Mouse (Mus musculus) layer of hippocampus, adult 9-10 months (tissue): ENCODE measurements around the gene Slc41a1.
"Not testable (repeated sequence)": the region's sequence is repeated elsewhere in the genome, so short reads cannot be mapped to it uniquely, and the experiment has no call there.

Experiments
- DNase-seq: peaks from one replicate; pipeline ENCODE4 v3.0.0; 2022; ENCODE audit warnings: low spot score

The Slc41a1 gene

GRCm38 (mm10) chr1:131827207-131827786, at the start of gene Slc41a1:
TSS of gene Slc41a1 (plus strand) at chr1:131827493.
- DNase-seq: no peak

GRCm38 (mm10) chr1:131794591-131794990, 32.7 kb upstream of the Slc41a1 start:
- DNase-seq: no peak

- DNase-seq: no peak
Observed at GRCm38 (mm10) chr1:131795171-131795570, 32.1 kb upstream of the Slc41a1 start.

DNA sequence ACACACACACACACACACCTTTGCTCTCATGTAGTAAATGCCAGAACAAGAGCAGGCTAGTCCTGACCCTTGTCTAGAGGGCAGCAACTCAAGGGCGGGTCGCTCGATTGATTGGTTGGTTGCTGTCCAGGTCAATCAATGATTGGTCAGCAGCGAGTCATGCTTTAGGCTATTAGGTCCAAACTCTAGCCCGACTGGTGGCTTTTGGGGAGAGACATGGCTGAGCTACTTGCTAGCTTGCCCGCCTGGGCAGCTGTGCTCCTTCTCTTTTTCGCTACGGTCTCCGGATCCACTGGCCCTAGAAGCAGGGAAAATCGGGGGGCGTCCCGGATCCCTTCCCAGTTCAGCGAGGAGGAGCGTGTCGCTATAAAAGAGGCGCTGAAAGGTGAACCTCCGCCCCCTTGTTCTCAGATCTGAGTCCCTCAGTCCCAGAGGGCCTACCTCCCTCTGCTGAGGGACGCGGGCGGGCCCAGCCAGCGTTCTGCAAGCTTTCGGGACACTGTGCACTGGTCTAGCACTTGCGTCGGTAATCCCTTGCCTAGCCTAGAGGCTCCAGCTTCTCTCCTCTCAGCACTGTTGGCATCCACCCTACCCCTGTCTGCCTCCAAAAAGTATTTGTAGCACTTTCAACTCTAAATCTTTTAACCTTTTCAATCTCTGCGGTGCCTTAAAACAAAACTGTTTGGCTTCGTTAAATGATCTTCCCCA, 29.9 kb upstream of the Slc41a1 start, which contains the start of gene Pm20d1:
TSS of gene Pm20d1 (plus strand) at position 180 of the 708 bp plus-strand sequence.
- no peak for DNase-seq

- DNase-seq: no peak
Observed at GRCm38 (mm10) chr1:131800001-131800400, 27.3 kb upstream of the Slc41a1 start.

DNA sequence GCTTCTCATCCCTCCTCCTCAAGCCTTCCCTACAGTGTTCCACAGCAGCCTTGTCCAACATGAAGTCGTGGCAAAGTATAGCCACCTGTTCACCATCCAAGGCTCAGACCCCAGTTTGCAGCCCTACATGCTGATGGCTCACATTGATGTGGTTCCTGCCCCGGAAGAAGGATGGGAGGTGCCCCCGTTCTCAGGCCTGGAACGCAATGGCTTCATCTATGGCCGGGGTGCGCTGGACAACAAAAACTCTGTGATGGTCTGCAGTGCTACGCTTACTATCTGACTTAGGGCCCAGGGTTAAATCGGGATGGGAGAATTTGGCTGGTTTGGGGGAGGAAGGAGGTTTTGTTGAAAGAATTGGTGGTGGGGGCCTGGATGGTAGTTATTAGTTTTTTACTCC, 26.2 kb upstream of the Slc41a1 start:
- DNase-seq: no peak

GRCm38 (mm10) chr1:131802652-131803051, 24.6 kb upstream of the Slc41a1 start:
- DNase-seq: no peak

GRCm38 (mm10) chr1:131804166-131804565, 23.1 kb upstream of the Slc41a1 start:
- DNase-seq: no peak

- no peak for DNase-seq
Observed at GRCm38 (mm10) chr1:131808986-131809385, 18.3 kb upstream of the Slc41a1 start.

DNA sequence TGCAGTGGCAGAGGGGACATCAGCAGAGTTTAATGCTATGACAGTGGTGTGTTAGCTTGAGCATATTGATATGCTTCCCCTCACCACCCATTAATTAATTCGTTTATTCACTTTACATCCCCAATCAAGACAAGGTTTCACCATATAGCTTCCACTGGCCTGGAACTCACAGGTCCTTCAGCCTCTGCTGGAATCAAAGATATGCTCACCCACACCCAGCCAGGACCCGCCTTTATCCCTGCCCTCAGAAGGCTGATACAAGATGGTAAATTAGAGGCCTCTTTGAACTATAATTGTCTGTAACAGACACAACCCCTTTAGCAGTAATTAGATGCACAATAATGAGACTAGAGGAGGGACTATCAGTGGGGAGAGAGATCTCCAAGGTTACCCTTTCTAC, 17.6 kb upstream of the Slc41a1 start:
- no peak for DNase-seq

GRCm38 (mm10) chr1:131811393-131811792, 15.9 kb upstream of the Slc41a1 start:
- no peak for DNase-seq

- no peak for DNase-seq
Observed at GRCm38 (mm10) chr1:131812006-131812405, 15.3 kb upstream of the Slc41a1 start.

GRCm38 (mm10) chr1:131812631-131813295, 14.5 kb upstream of the Slc41a1 start:
- DNase-seq: no peak

GRCm38 (mm10) chr1:131813731-131814130, 13.6 kb upstream of the Slc41a1 start:
- DNase-seq: no peak

DNA sequence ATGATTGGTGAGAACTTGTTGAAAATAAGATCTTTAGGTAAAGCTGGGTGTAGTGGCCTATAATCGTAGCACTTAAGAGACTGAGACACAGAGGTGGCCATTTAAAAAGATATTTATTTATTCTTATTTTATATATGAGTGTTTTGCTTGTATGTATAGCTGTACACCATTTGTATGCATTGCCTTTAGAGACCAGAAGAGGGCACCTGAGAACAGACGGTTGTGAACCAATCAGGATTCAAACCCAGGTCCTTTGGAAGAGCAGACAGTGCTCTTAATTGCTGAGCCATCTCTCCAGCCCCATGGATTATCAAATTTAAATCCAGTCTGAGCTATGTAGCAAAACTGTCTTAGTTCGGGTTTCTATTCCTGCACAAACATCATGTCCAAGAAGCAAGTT, 13.1 kb upstream of the Slc41a1 start:
- no peak for DNase-seq

- no peak for DNase-seq
Observed at GRCm38 (mm10) chr1:131816886-131817285, 10.4 kb upstream of the Slc41a1 start.

DNA sequence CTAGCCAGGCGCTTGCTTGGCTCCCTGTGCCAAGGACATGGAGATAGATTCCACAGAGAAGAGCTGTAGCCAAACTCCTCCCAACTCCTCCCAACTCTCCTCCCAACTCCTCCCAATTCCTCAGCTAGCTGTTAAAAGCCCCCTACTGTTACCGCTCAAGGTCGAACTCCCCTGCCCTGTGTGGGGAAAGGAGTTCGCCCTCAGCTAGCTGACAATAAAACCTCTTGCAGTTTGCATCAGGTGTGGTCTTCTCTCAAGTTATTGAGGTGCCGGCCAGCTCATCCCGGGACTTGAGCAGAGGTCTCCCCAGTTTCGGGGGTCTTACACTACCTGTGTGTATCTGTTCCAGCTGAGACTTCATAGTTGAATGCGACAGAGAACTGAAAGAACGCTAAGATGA, 6.9 kb upstream of the Slc41a1 start:
- not testable (repeated sequence) for DNase-seq

- DNase-seq: no peak
Observed at GRCm38 (mm10) chr1:131820887-131821328, 6.4 kb upstream of the Slc41a1 start.

DNA sequence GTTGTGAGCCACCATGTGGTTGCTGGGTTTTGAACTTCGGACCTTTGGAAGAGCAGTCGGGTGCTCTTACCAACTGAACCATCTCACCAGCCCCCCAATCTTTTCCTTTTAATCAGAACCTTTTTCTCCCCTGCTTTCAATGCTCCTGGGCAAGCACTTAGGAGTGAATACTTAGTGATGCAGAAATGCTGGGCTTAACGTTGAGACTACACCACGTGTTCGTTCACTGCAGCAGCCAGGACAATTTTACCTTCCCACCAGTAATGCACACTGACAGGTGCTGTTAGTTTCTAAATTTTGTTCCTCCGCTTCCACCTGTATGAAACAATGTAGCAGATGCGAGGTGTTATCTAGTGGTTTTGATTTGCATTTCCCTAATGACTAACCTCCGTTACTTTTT, 5.0 kb upstream of the Slc41a1 start:
- DNase-seq: no peak

- DNase-seq: no peak
Observed at GRCm38 (mm10) chr1:131822856-131823492, 4.3 kb upstream of the Slc41a1 start.

GRCm38 (mm10) chr1:131823563-131823962, 3.7 kb upstream of the Slc41a1 start:
- DNase-seq: no peak

DNA sequence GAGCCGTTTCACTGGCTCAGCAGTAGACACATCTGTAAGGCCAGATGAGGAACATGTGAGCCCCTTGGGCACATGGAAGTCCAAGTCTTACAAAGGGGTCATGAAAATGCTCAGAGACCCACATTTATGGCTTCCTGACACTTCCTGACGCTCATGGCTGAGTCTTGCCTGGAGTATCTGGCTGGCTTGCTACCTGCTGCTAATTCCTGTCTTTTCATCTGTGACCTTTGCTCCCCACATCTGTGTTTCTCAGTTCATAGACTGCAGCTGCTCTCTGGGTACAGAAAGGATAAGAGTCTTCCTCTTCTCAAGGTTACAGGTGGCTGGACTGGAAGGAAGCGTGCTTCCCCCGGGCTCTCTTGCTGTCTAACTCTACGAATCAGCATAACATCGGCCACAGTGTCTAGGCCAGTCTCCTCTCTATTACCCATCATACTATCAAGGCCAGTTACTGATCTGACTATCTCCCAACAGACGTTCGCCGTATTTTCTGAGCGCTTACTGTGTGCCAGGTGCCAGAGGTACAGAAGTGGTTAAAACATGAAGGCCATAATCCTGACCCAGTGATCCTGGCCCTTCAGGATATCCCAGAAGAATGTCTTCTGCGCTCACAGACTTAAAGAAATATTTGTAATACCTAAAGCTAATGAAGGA, 2.6 kb upstream of the Slc41a1 start:
- DNase-seq: no peak
